Mouse (Mus musculus) forebrain, embryonic 11.5 days (tissue): ENCODE results near the gene Pex3. TPM values are rescaled to one million over a fixed set of nuclear protein-coding genes. Genes with fewer than 3 reads are reported as not detected.

ENCODE experiments used
- ATAC-seq: fragments of 200-750 bp; cut with Nextera tagmentation; replicated peaks from 2 replicates; pipeline ENCODE4 v1.8.0; 2017; ENCODE audit warnings: moderate TSS enrichment; ENCODE audit not compliant: low FRiP score
- DNase-seq: peaks from one replicate; pipeline ENCODE4 v3.0.0-alpha.2; 2017; ENCODE audit warnings: low spot score
- H3K27ac ChIP-seq: fragments of 300-500 bp; sonication (generic); 2 replicates; pipeline ENCODE4 v1.5.1; 2014; ENCODE audit warnings: low read depth, low read length
- H3K27me3 ChIP-seq: fragments of 300-500 bp; sonication (generic); 2 replicates; pipeline ENCODE4 v1.6.1; 2014; ENCODE audit warnings: mild to moderate bottlenecking, low read length, mixed read lengths; ENCODE audit not compliant: control insufficient read depth, insufficient read depth
- H3K36me3 ChIP-seq: fragments of 300-500 bp; sonication (generic); 2 replicates; pipeline ENCODE4 v1.6.1; 2014; ENCODE audit warnings: mild to moderate bottlenecking, low read length, moderate library complexity, mixed read lengths; ENCODE audit not compliant: control insufficient read depth, insufficient read depth
- H3K4me1 ChIP-seq: fragments of 300-500 bp; sonication (generic); replicated peaks from 2 replicates; pipeline ENCODE4 v1.6.1; 2014; ENCODE audit warnings: low read length, mixed read lengths; ENCODE audit not compliant: control insufficient read depth, insufficient read depth
- H3K4me2 ChIP-seq: fragments of 300-500 bp; sonication (generic); 2 replicates; pipeline ENCODE4 v1.6.1; 2014; ENCODE audit warnings: low read depth, mild to moderate bottlenecking, low read length, moderate library complexity, mixed read lengths; ENCODE audit not compliant: severe bottlenecking
- H3K4me3 ChIP-seq: fragments of 300-500 bp; sonication (generic); 2 replicates; pipeline ENCODE4 v1.5.1; 2014; ENCODE audit warnings: low read depth, low read length
- H3K9ac ChIP-seq: fragments of 300-500 bp; sonication (generic); 2 replicates; pipeline ENCODE4 v1.6.1; 2014; ENCODE audit warnings: low read length
- H3K9me3 ChIP-seq: fragments of 300-500 bp; sonication (generic); 2 replicates; pipeline ENCODE4 v1.6.1; 2016; ENCODE audit warnings: low read length, mixed read lengths; ENCODE audit not compliant: control insufficient read depth
- WGBS: fragments of 180-500 bp; shearing (Covaris S2); extraction: QIAGEN DNeasy Blood & Tissue Kit; methylation state at CpG from one replicate; pipeline ENCODE4 v1.1.7; 2014; 5-methylcytosine and 5-hydroxymethylcytosine counted together
- polyA plus RNA-seq: library from polyadenylated mRNA; unstranded; fragments of >200 nt; fragmentation: Nextera tagmentation; extraction: Ambion mirVana; gene quantifications from 2 replicates; pipeline ENCODE4 v1.2.1, GENCODE M21; 2014

Gene Pex3
- polyA plus RNA-seq, 1 experiment from 2014 or later: 25.0 TPM

- Histone ChIP-seq H3K4me3 (no peak overlapping the region), H3K36me3 (peaks cover 3% of the 10 kb centered on the region; the same call in 1 of the 2 replicates), H3K4me1 (no peaks in the 10 kb centered on the region), H3K27me3 (no peaks in the 10 kb centered on the region), H3K4me2 (no peak overlapping the region), H3K9me3 (no peaks in the 10 kb centered on the region), H3K27ac (no peak overlapping the region), H3K9ac (no peak overlapping the region)
- ATAC-seq (no peak), DNase-seq (no peak)
- 91% methylated on average over 13 of the region's 13 CpGs for WGBS
Measured at GRCm38 (mm10) chr10:13560014-13560674, 7.2 kb upstream of the Pex3 start.

GRCm38 (mm10) chr10:13554316-13554715 lies 1.4 kb upstream of the Pex3 start:
- no peak overlapping the region for H3K27ac ChIP-seq
- no peak overlapping the region for H3K4me3 ChIP-seq
- H3K27me3 ChIP-seq: no peaks in the 10 kb centered on the region
- no peak for DNase-seq
- ATAC-seq: no peak
- H3K4me2 ChIP-seq: no peak overlapping the region
- WGBS: 96% methylated on average over 1 of the region's 1 CpGs
- H3K9ac ChIP-seq: no peak overlapping the region
- H3K36me3 ChIP-seq: no peaks in the 10 kb centered on the region
- peaks cover 2% of the 10 kb centered on the region; the same call in 1 of the 2 replicates for H3K4me1 ChIP-seq
- H3K9me3 ChIP-seq: no peaks in the 10 kb centered on the region

- 32% methylated on average over 10 of the region's 10 CpGs for WGBS
- H3K27me3 ChIP-seq: no peaks in the 10 kb centered on the region
- no peaks in the 10 kb centered on the region for H3K9me3 ChIP-seq
- peak overlapping the region; percentile 64 for H3K4me2 ChIP-seq
- H3K27ac ChIP-seq: no peak overlapping the region
- H3K9ac ChIP-seq: peak overlapping the region; percentile 90
- DNase-seq (no peak), ATAC-seq (peak; percentile 11; the same call in 1 of the 2 replicates)
- H3K4me1 ChIP-seq: peaks cover 2% of the 10 kb centered on the region; the same call in 1 of the 2 replicates
- H3K4me3 ChIP-seq: peak overlapping the region; percentile 69
- H3K36me3 ChIP-seq: no peaks in the 10 kb centered on the region
Measured at GRCm38 (mm10) chr10:13553498-13553985, 600 bp upstream of the Pex3 start.

- no peaks in the 10 kb centered on the region; the same call in 1 of the 2 replicates for H3K36me3 ChIP-seq
- H3K9me3 ChIP-seq: no peaks in the 10 kb centered on the region
- H3K27me3 ChIP-seq: no peaks in the 10 kb centered on the region
- WGBS: 95% methylated on average over 5 of the region's 5 CpGs
- H3K4me2 ChIP-seq: no peak overlapping the region
- no peak overlapping the region for H3K4me3 ChIP-seq
- ATAC-seq (no peak), DNase-seq (no peak)
- H3K27ac ChIP-seq: no peak overlapping the region
- H3K9ac ChIP-seq: no peak overlapping the region
- H3K4me1 ChIP-seq: no peaks in the 10 kb centered on the region
Measured at GRCm38 (mm10) chr10:13541721-13542120, 11.2 kb downstream of the Pex3 start.

GRCm38 (mm10) chr10:13539769-13540333 lies 13.1 kb downstream of the Pex3 start:
- WGBS: 94% methylated on average over 7 of the region's 7 CpGs

GRCm38 (mm10) chr10:13536706-13537105 lies 16.2 kb downstream of the Pex3 start:
- no peak overlapping the region for H3K9ac ChIP-seq
- DNase-seq (no peak), ATAC-seq (no peak)
- no peak overlapping the region for H3K27ac ChIP-seq
- no peak overlapping the region for H3K4me3 ChIP-seq
- no peak overlapping the region for H3K4me2 ChIP-seq
- H3K9me3 ChIP-seq: no peaks in the 10 kb centered on the region
- no peaks in the 10 kb centered on the region for H3K27me3 ChIP-seq
- H3K4me1 ChIP-seq: no peaks in the 10 kb centered on the region
- WGBS: 93% methylated on average over 7 of the region's 7 CpGs
- H3K36me3 ChIP-seq: no peaks in the 10 kb centered on the region; the same call in 1 of the 2 replicates

More at GRCm38 (mm10) chr10:13539769-13540333, 13.1 kb downstream of the Pex3 start:
- Histone ChIP-seq H3K27ac (no peak overlapping the region), H3K36me3 (no peaks in the 10 kb centered on the region), H3K4me2 (no peak overlapping the region), H3K4me1 (no peaks in the 10 kb centered on the region), H3K27me3 (no peaks in the 10 kb centered on the region), H3K4me3 (no peak overlapping the region), H3K9ac (no peak overlapping the region), H3K9me3 (no peaks in the 10 kb centered on the region)
- ATAC-seq (no peak), DNase-seq (no peak)

GRCm38 (mm10) chr10:13534751-13535150 lies 18.2 kb downstream of the Pex3 start:
- no peaks in the 10 kb centered on the region; the same call in 1 of the 2 replicates for H3K36me3 ChIP-seq
- no peak overlapping the region for H3K4me3 ChIP-seq
- 90% methylated on average over 3 of the region's 3 CpGs for WGBS
- ATAC-seq (no peak), DNase-seq (no peak)
- H3K9ac ChIP-seq: no peak overlapping the region
- no peaks in the 10 kb centered on the region for H3K4me1 ChIP-seq
- no peaks in the 10 kb centered on the region for H3K9me3 ChIP-seq
- no peak overlapping the region for H3K27ac ChIP-seq
- H3K4me2 ChIP-seq: no peak overlapping the region
- no peaks in the 10 kb centered on the region for H3K27me3 ChIP-seq

GRCm38 (mm10) chr10:13528155-13528554 lies 24.8 kb downstream of the Pex3 start:
- no peak for ATAC-seq
- Histone ChIP-seq H3K9ac (no peak overlapping the region), H3K36me3 (no peaks in the 10 kb centered on the region; the same call in 1 of the 2 replicates), H3K27ac (no peak overlapping the region), H3K4me2 (no peak overlapping the region), H3K9me3 (no peaks in the 10 kb centered on the region), H3K27me3 (no peaks in the 10 kb centered on the region), H3K4me1 (no peaks in the 10 kb centered on the region), H3K4me3 (no peak overlapping the region)
- DNase-seq: no peak
- 88% methylated on average over 4 of the region's 4 CpGs for WGBS
